Mouse (Mus musculus) heart, postnatal 0 days (tissue): Measurements from ENCODE around the gene Lpar3. TPM values are rescaled to one million over a fixed set of nuclear protein-coding genes. Genes with fewer than 3 reads are reported as not detected.

Experiments
- ATAC-seq: fragments of 200-750 bp; cut with Nextera tagmentation; 2 replicates; pipeline ENCODE4 v1.8.0; 2017; ENCODE audit warnings: low read depth, moderate number of reproducible peaks, moderate library complexity; ENCODE audit not compliant: insufficient read depth
- DNase-seq: peaks from one replicate; pipeline ENCODE4 v3.0.0-alpha.2; 2016; ENCODE audit warnings: low spot score
- H3K27ac ChIP-seq: fragments of 300-500 bp; sonication (generic); 2 replicates; pipeline ENCODE4 v1.5.1; 2014; ENCODE audit warnings: low read depth, mild to moderate bottlenecking
- H3K27me3 ChIP-seq: fragments of 300-500 bp; sonication (generic); 2 replicates; pipeline ENCODE4 v1.6.1; 2014; ENCODE audit warnings: low read length, mixed read lengths; ENCODE audit not compliant: control insufficient read depth, insufficient read depth
- H3K36me3 ChIP-seq: fragments of 300-500 bp; sonication (generic); replicated peaks from 2 replicates; pipeline ENCODE4 v1.6.1; 2014; ENCODE audit warnings: low read length, mixed read lengths; ENCODE audit not compliant: control insufficient read depth, insufficient read depth
- H3K4me1 ChIP-seq: fragments of 300-500 bp; sonication (generic); 2 replicates; pipeline ENCODE4 v1.6.1; 2014; ENCODE audit warnings: antibody characterized with exemption; ENCODE audit not compliant: control insufficient read depth, insufficient read depth
- H3K4me2 ChIP-seq: fragments of 300-500 bp; sonication (generic); 2 replicates; pipeline ENCODE4 v1.6.1; 2014; ENCODE audit warnings: low read depth, mild to moderate bottlenecking, low read length, moderate library complexity
- H3K4me3 ChIP-seq: fragments of 300-500 bp; sonication (generic); 2 replicates; pipeline ENCODE4 v1.5.1; 2014; ENCODE audit warnings: low read depth, low read length
- H3K9ac ChIP-seq: fragments of 300-500 bp; sonication (generic); replicated peaks from 2 replicates; pipeline ENCODE4 v1.6.1; 2014; ENCODE audit warnings: low read depth, low read length, mixed read lengths
- H3K9me3 ChIP-seq: fragments of 300-500 bp; sonication (generic); replicated peaks from 2 replicates; pipeline ENCODE4 v1.6.1; 2016; ENCODE audit warnings: low read length; ENCODE audit not compliant: control insufficient read depth
- CTCF ChIP-seq: IDR thresholded peaks from 2 replicates; pipeline ENCODE4 v1.5.1; 2016; ENCODE audit warnings: antibody characterized with exemption, control low read depth, low read depth
- EP300 ChIP-seq: IDR thresholded peaks from 2 replicates; pipeline ENCODE4 v1.6.1; 2016; ENCODE audit warnings: antibody characterized with exemption, low read depth
- WGBS: fragments of 180-500 bp; shearing (Covaris S2); extraction: QIAGEN DNeasy Blood & Tissue Kit; methylation state at CpG from one replicate; pipeline ENCODE4 v1.1.7; 2014; 5-methylcytosine and 5-hydroxymethylcytosine counted together
- polyA plus RNA-seq: library from polyadenylated mRNA; unstranded; fragments of >200 nt; fragmentation: Nextera tagmentation; extraction: Ambion mirVana; gene quantifications from 2 replicates; pipeline ENCODE4 v1.2.1, GENCODE M21; 2015
- total RNA-seq: library from RNA; depleted of rRNA; stranded (reverse); fragments of >200 nt; gene quantifications from 2 replicates; pipeline ENCODE4 v1.2.3, GENCODE M21; 2014; ENCODE audit warnings: low replicate concordance

Gene Lpar3
- total and polyA plus RNA-seq, 2 experiments from 2014 or later = 34.4 to 38.9 TPM

DNA sequence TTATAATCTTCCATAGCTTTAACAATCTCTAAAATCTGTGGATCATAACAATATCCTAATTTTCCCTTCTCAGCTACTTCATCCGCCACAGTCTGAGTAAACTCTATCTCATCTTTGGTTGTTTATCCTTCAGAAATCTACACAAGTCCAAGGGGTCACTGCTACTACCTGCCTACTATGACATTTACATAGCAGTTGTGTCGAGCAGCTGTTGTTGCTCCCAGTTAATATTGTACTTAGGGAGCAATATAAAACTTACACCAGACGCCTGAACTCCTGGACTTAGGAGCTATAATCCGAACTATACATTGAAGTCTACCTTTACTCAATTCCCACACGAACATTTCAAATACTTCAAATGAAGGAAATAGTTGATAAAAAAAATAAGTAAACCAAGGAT, 71.8 kb downstream of the Lpar3 start:
- Histone ChIP-seq H3K9me3 (no peaks in the 10 kb centered on the region), H3K4me3 (no peak overlapping the region), H3K36me3 (no peaks in the 10 kb centered on the region), H3K27ac (no peak overlapping the region), H3K27me3 (no peaks in the 10 kb centered on the region), H3K9ac (no peak overlapping the region), H3K4me1 (no peaks in the 10 kb centered on the region), H3K4me2 (no peak overlapping the region)
- DNase-seq (no peak), ATAC-seq (no peak)
- WGBS = 89% methylated on average over 5 of the region's 5 CpGs
- TF ChIP-seq CTCF (no peak), EP300 (no peak)

DNA sequence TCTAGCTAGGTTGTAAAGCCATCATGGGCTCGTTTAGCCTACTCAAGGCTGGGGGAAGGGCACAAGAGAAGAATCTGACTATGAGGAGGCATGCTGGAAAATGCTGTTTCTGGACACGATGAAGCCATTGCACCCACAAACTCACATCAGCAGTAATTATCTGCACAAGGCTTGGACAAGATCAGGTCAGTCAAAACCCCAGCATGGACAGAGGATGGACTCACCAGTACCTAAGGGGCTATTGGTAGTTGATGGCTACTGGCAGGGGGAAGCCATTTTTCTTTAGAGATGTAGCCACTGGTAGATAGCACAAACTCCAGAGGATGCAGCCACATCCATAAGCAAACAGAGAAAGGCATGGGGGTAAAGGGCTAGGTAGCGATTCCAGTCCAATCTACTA, 81.7 kb downstream of the Lpar3 start:
- Histone ChIP-seq H3K36me3 (no peaks in the 10 kb centered on the region), H3K4me1 (no peaks in the 10 kb centered on the region), H3K4me3 (no peak overlapping the region), H3K27ac (no peak overlapping the region), H3K27me3 (no peaks in the 10 kb centered on the region), H3K9me3 (no peaks in the 10 kb centered on the region), H3K4me2 (no peak overlapping the region), H3K9ac (no peak overlapping the region)
- TF ChIP-seq EP300 (no peak), CTCF (no peak)
- ATAC-seq (no peak), DNase-seq (no peak)
- 81% methylated on average over 3 of the region's 3 CpGs for WGBS

DNA sequence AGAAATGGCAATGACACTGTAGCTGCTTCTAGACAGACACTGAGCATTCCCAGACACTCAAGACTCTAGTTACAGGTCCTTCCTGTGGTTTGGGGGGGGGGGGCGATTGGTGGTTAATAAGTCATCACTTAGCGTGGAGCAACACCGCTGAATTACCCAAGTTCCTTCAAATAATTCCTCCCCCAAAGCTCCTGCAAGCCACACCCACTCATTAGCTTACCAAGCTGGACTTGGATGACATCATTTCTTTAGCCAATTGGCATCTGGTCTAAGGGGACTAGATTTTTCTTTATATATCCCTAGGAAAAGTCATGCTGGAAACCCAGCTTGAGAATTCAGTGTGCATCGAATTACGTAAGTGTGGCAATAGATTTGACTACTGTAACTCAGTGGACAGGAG, 82.4 kb downstream of the Lpar3 start:
- DNase-seq = no peak
- WGBS = 75% methylated on average over 5 of the region's 5 CpGs

DNA sequence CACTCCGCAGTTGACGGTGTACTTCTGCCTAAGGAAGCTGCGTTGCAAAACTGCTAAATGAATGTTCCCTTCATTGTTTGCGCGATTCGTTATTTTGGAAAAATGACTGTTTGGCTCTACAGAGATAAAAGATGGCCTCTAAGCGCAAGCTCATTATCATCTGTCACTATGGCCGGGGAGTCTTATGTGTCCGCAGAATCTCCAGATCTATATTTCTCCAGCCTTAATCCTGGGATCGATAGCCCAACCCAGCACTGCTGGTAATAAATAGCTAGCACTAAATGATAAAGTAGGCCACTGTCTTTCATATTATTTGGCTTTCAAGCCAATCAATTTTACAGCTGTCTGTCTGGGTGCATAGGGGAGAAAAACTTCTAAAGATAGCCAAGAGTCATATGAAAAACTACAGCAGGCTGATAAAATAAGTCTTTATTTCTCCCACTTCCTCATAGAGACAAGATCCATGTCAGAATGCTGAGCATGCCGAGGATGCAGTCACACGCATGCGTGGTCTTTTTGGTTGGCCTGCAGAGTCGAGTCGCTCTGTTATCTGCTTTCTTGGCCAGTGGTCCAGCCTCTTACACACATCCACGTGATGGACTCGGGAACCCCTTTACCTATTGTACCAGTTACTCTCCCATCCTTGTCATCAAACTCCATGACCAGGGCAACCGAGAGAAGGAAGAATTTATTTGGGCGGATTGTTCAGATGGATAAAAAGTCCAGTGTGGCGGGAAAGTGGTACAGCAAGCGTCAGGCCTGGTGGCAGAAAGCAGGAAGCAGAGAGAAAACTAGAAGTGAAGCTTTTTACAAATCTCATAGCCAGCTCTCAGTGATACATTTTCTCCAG, 84.0 kb downstream of the Lpar3 start:
- WGBS = 76% methylated on average over 21 of the region's 21 CpGs
- Histone ChIP-seq H3K4me2 (no peak overlapping the region), H3K4me3 (no peak overlapping the region), H3K27me3 (no peaks in the 10 kb centered on the region), H3K4me1 (no peaks in the 10 kb centered on the region), H3K9me3 (no peaks in the 10 kb centered on the region), H3K27ac (no peak overlapping the region), H3K9ac (no peak overlapping the region), H3K36me3 (no peaks in the 10 kb centered on the region)
- ATAC-seq (no peak), DNase-seq (no peak)
- TF ChIP-seq CTCF = no peak
- no peak for TF ChIP-seq EP300

More for the DNA sequence above, 82.4 kb downstream of the Lpar3 start:
- no peaks in the 10 kb centered on the region for H3K27me3 ChIP-seq
- no peak overlapping the region for H3K4me3 ChIP-seq
- H3K4me2 ChIP-seq = no peak overlapping the region
- no peak overlapping the region for H3K27ac ChIP-seq
- H3K4me1 ChIP-seq = no peaks in the 10 kb centered on the region
- no peaks in the 10 kb centered on the region for H3K9me3 ChIP-seq
- no peak for ATAC-seq
- H3K36me3 ChIP-seq = no peaks in the 10 kb centered on the region
- H3K9ac ChIP-seq = no peak overlapping the region
- TF ChIP-seq CTCF (no peak), EP300 (no peak)

DNA sequence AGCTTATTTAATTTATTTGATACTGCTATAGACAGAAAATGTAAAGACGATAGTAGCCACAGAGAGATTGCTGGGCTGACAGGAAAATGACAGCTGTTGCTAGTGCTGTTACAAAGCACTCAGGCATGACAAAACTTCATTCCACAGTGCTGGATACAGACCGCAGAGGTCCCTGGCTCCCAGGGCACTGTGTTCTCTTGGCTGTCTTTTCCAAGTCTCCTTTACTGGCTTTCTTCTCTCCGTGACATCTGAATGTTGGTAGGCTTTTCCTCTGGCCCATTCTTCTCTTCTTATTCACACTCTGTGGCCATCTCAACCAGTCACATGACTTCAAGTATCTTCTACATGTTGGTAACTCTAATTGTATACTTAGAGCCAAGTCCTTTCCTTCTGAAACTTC, 86.6 kb downstream of the Lpar3 start:
- H3K27me3 ChIP-seq = no peaks in the 10 kb centered on the region
- H3K4me3 ChIP-seq = no peak overlapping the region
- no peak for DNase-seq
- H3K4me2 ChIP-seq = no peak overlapping the region
- H3K36me3 ChIP-seq = no peaks in the 10 kb centered on the region
- TF ChIP-seq CTCF (no peak), EP300 (no peak)
- 29% methylated on average over 3 of the region's 3 CpGs for WGBS
- no peaks in the 10 kb centered on the region for H3K4me1 ChIP-seq
- ATAC-seq = no peak
- H3K9me3 ChIP-seq = no peaks in the 10 kb centered on the region
- H3K27ac ChIP-seq = no peak overlapping the region
- no peak overlapping the region for H3K9ac ChIP-seq

DNA sequence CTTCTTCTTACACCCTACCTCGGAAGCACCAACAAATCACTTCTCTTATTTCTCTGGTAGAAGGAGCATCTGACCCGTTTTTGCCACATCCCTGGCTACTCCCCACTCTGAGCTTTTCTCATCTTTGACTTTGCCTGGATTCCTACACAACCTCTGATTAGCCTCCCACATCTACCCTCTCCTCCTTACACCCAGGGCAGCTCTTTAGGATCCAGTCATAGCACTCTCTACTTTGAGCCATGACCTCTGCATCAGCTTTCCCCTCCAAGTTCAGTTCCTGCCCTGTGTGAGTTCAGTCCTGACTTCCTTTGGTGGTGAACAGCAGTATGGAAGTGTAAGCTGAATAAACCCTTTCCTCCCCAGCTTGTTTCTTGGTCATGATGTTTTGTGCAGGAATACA, 87.1 kb downstream of the Lpar3 start:
- WGBS = 65% methylated on average over 2 of the region's 2 CpGs
- H3K27ac ChIP-seq = no peak overlapping the region
- H3K4me1 ChIP-seq = no peaks in the 10 kb centered on the region
- H3K36me3 ChIP-seq = no peaks in the 10 kb centered on the region
- no peak overlapping the region for H3K9ac ChIP-seq
- TF ChIP-seq EP300 (no peak), CTCF (no peak)
- no peak overlapping the region for H3K4me3 ChIP-seq
- H3K27me3 ChIP-seq = no peaks in the 10 kb centered on the region
- DNase-seq (no peak), ATAC-seq (no peak)
- H3K9me3 ChIP-seq = no peaks in the 10 kb centered on the region
- no peak overlapping the region for H3K4me2 ChIP-seq
